Mouse (Mus musculus) c-Kit-negative CD71-positive TER-119-positive erythroid progenitor cells, embryonic 14.5 days (primary cell): ENCODE measurements around the gene Blmh.
"Not testable (repeated sequence)": the region's sequence is repeated elsewhere in the genome, so short reads cannot be mapped to it uniquely, and the experiment has no call there.

Experiments
- DNase-seq: peaks from one replicate; pipeline ENCODE4 v3.0.0-alpha.2; 2013; ENCODE audit warnings: low read depth, low spot score

The Blmh gene

DNA sequence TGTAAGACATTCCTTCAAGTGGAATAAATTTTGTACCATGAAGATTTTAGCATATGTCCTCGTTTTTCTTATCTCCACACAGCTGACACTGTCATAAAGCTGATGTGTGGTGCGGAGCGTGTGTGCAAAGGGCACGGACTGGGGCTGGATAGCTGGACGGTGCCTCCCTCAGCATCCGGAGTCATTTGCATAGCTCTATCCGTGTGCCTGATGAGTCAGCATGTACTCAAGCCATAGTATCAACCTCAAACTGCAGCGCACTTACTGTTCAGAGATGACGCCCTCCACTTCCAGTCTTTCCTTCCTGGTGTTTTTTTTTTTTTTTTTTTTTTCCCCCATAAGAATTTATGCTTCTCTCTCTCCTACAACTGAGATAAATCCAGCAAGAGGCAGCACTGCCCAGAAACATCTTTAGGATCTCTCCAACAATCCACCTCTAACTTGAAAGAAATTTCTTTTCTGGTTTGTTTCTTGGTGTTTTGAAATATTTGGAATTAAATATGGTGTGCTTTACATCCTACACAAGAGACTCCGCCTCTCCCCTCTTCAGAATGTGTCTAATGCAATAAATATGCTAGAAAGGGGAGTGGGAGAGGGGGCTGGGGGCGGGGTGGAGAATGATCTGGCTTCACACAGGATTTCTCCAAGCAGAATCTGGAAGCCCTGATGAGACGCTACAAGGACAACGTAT is 7.9 kb upstream of the Blmh start:
- DNase-seq, result no peak

DNA sequence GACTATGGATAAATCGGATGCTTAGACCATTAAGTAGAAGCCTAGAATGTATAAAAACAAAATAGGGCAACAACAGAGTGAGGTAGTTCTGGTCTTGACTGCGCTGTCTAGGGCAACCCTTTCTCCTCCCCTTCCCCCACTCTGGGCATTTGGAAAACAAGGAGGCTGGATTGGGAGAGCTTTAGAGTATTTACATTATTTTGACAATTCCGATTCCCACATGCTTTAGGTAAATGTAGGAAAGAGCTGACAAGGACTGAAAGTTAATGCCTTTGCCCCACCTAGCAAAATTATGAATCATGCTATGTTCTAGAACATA is 7.4 kb upstream of the Blmh start:
- no peak for DNase-seq

DNA sequence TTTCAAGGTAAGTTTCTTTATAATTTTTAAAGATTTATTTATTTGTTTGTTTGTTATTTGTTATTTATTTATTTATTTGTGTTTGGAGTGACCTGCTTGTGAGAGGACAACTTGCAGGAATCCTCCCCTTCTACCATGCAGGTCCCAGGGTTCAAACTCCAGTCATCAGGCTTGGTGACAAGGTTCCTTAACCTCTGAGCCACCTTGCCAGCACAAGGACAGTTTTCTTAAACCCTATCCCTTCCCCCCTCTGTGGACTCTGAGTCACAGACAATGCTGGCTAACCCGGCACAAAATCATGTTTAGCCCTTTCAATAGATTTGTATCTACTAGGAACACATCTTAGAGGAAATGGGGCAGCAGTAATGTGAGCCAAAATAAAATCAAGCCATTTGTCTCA is 4.0 kb upstream of the Blmh start:
- no peak for DNase-seq

DNA sequence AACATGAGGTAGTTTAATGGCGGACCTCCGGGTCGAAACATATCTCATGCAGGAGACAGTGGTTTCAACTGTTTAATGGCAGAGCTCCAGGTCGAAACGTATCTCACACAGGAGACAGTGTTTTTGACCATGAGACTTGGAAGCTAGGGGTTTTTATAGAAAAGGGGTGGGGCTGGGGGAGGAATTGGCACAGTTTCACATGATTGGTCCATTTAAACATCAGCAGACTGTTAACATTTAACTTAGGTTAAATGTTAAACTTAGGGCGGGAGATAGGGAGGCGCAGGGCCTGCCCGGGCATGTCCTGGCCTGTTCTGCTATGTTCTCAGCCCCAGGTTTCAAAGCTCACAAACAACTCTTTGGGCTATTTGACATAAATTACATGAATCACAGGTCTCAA is 4.0 kb downstream of the Blmh start:
- DNase-seq, result not testable (repeated sequence)

DNA sequence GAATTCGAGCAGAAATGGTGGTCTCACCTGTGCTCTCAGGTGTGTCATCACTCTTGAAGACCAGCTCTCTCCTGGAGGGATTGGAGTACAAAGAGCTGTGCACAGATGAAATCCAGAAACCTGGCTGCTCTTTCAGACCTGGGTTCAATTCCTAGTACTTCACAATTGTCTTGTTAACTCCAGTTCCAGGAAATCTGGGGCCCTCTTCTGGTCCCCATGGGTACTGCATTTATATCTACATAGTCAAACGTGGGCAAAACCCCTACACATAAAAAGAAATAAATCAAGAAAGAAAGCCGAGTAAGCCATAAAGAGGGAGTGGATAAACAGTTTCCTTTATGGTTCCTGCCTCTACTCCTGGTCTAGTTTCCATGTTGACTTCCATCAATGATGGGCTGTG is 8.6 kb downstream of the Blmh start:
- DNase-seq, result no peak

DNA sequence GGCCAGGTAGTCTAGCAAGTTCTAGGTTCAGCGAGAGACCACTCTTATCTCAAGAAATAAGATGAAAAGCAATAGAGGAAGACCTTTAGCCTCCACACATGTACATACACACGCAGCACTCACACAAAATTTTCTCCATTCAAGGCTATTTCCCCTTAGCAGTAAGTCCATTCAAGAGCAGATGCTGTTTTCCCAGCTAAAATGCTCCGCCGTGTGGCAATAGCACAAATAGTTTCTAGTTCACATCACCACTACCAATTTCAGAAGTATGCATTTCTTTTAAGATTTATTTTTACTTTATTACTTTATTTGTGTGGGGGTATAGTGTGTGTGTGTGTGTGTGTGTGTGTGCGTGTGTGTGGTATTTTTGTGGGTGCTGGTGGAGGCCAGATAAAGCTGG is 12.0 kb downstream of the Blmh start:
- no peak for DNase-seq

DNA sequence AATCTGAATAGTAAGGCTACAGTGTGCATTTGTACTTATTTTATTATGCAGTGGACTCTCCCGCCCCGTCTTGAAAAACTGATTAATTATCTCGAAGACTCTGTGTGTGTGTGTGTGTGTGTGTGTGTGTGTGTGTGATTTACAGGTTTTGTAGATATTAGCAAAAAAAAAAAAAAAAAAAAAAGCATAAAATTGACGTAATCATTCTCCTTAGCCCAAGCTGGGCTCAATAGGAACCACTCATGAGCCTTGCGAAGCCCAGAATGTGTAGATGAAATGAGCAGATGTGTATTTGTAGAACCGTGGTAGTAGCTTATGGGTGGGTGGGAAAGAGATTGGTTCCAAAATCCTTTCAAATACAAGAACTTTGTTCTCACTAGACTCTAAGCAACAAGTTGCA is 20.2 kb downstream of the Blmh start:
- DNase-seq, result no peak

DNA sequence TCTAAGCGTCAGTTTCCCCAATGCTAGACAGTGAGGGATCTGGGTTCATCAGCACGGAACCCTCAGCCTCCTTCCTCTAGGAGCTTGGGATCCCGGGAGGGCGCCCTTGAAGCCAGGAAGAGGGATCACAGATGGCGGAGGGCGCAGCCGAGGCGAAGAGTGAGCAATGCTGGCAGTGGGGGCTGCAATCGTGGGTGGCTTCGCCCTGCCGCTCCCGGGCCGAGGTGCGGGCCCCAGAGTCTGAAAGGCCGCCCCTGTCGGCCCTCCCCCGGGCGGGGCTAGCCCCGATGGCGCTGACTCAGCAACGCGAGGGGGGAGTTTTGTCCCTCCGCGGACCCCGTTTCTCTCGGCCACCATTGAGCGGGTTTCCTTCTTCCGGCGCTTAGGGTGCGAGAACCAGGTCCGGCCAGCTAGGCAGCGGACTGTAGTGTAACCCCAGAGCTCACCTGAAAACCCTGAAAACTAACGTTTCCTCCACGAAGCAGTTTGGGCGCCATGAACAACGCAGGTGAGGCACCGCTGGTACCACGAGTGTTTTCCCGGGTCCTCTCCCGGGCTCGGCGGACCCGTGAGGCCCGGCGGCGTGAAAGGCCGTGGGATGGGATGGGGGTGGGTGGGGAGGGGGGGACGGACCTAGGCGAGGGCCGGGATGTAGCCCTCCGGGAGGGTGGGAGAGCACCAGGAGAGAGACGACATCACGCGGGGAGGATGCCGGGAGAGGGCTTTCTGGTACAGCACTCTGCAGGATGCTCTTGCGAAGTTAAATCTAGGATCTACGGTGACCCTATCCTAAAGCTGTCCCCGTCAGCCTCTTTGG is 21.0 kb downstream of the Blmh start:
- peak; percentile 67 for DNase-seq

DNA sequence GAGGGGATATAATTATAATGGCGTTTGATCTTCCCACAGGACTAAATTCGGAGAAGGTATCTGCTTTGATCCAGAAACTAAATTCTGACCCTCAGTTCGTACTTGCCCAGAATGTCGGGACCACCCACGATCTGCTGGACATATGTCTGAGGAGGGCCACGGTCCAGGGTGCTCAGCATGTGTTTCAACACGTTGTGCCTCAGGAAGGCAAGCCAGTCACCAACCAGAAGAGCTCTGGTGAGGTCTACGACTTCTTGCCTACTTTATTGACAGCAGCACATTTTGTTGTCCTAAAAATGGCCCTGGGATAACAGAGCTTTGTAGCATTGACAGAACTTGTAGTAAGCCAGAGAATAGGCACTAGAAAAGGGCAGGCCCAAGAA is 21.6 kb downstream of the Blmh start:
- no peak for DNase-seq

DNA sequence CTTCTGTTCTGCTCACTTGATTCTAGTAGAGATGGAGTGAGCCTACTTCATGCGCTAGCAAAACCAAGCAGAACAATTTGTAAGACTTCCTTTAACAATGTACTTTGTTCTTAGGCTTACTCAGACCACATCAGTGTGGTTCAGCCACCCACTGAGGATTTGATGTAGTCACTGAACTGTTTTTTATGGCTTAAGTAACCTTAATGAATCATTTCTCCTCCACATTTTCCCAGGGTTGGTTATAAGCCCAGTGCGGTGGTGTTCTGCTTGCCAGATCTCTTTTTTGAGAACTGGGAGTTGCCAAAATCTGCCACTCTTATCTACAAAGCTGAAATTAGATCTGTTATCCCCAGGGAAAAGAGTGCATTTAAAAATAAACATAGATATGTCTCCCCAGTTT is 28.9 kb downstream of the Blmh start:
- no peak for DNase-seq

DNA sequence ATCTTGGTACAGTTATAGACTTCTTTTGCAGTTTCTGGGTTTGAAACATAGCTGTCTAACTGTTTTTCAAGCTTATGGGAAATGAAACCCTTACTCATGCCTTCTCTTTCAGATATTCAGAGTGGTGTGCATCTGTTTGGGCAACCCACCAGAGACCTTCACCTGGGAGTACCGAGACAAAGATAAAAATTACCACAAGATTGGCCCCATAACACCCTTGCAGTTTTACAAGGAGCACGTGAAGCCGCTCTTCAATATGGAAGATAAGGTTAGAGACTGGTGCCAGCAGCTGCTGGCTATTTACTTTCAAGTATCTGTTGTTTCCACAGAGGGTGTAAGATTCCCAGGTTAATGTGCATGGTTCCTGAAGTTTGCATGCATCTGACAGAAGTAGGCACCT is 41.1 kb downstream of the Blmh start:
- no peak for DNase-seq

DNA sequence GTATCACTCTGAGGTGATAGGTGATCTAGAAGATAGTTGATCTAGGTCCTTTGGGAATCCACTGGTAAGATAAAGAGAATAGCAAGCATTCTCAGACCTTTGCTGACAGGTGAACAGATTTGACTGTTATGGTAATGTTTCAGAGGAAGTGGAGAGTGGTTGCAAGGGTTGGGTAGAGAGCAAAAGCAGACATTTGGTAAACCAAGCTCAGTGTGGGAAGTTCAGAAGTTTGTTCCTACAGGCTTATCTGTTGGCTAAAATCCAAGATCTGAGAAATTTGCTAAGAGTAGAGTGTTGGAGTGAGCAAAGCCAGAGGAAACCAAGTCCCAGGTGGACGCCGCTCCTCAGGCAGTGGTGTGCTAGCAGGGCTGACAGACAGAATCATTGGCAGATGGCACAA is 45.7 kb downstream of the Blmh start:
- no peak for DNase-seq

DNA sequence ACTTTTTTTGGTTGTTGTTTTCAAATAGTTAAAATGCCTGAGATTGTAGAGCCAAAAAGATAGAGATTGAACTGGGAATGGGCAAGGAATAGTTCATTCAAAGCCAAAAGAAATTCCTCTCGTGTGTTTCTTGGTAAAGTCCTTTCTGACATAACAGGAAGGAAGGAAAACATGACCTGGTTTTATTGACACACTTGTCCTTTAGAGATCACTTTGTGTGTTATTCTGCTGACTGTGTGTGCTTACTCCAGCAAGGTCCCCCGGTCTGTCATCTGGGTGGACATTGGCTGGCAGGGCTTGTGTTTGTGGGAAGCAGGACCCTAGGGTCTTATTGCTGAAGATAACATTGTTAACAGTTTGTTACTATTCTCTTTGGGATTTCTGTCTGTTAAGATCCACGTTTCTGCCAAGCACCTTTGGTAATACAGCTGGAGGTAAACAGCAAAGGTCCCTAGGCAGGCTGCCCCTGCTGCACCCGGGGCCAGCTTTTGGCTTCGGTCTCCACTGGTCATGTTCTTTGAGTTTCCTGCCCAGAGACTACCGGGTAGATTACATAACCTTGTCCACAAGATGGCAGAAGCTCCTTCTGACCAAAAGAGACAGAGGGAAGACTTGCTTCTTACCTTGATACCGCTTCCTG is 50.2 kb downstream of the Blmh start:
- no peak for DNase-seq

DNA sequence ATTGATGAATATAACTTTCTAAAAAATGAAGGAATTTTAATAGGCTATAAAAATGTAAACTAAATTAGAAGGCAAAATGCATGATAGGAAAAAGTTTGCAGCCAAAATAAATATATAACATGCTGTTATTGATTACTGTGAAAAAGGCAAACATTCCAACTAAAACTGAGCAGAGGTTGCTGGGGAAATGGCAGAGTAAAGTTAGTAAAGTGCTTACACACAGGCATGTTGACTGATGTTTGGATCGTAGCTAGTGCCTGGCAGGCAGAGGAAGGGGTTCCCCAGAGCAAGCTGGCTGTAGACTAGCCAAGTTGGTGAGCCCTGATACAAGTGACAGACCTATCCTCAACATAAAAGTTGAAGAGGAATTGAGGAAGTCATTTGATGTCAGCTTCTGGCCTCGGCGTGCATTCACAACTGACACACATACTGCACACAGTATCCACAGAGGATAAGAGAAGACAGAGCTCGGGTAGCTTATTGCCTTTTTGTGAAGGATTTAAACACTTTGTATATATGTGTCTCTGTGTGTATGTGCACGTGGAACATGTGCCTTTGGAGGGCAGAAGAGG is 57.0 kb downstream of the Blmh start:
- no peak for DNase-seq

DNA sequence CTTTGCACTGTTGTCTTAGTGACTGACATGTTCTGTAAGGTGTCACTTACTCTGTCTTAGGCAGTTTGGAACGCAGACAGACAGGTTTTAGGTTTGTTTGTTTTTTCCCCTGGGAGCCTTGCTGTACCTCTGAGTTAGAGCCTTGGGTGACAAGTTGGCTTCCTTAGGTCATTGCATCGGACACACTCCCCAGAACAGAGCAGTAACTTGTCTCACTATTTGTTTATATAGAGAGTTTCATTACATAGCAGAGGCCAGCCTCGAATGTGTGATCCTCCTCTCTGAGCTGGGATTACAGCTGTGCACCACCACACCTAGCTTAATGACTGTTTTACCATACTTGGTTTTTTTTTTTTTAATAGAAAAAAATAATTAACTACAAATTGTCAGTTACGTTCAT is 57.8 kb downstream of the Blmh start:
- DNase-seq, result no peak

DNA sequence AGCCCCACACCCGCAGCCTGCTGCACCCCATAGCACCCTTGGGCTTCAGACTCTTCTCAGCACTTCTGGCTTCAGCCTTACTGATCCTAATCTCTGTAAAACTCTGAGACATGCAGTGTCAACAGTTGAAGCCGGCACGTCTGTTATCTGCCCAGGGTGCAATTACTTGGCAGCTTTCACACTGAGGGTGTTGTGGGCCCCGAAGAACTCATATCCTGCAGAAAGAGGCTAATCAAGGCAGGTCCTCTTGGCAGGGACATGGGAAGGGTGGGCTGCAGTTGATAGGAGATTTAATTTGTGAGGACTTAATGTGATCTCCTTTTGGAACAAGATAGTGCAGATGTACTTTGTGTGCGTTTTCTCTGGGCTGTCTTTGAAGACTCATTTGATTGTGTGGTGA is 59.0 kb downstream of the Blmh start:
- DNase-seq, result no peak

DNA sequence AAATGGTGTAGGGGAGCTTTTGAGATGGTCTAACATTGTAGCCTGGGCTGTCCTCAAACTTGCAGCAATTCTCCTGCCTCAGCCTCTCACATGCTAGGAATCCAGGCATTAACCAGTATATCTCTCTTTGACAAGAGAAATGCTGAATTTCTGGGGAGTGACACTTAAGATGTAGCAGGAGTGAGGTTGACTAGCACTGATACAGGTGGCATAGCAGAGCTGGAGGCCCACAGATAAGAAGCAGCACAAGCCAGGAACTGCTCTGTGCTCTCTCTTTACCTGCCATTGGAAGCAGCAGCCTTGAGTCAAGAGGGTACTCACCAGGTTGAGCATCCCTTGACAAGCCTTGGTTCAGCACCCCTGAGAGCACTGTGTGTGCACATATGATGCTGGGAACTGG is 59.6 kb downstream of the Blmh start:
- DNase-seq, result no peak

DNA sequence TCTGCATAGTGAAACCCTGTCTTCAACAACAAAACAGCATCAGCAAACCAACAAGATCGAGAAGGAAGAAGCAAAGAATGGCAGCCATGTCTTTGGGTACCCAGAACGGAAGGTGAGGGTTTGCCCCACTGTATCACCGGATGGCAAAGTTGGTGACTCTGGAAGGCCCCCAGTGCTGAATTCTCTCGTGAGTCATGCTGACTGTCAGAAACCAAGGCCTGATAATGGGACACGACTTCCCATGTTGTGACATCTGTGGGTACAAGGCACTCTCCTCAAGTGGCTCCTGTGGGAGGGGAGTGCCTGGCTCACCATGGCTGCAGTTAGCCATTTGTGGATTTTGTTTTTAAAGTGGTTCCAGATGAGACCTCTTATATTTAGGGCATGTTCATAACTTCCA is 66.2 kb downstream of the Blmh start:
- DNase-seq, result no peak

DNA sequence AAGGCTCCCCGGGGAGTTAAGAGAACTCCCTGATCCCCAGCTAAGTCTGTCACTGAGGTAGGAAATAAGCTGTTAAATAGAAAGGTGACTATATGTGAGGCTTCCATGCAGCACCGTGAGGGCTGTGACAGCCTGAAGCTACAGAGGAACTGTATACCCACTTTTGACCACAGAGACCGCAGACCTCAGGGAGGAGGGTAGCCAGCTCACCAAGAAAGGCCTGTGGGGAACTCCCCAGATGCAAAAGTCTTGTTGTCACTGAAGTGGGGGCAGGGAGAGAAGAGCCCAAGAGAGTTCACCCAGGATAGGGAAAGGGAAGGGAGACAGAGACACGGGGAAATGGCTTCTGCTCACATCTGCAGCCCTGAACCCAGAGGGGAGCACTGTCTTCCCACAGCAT is 68.3 kb downstream of the Blmh start:
- no peak for DNase-seq

DNA sequence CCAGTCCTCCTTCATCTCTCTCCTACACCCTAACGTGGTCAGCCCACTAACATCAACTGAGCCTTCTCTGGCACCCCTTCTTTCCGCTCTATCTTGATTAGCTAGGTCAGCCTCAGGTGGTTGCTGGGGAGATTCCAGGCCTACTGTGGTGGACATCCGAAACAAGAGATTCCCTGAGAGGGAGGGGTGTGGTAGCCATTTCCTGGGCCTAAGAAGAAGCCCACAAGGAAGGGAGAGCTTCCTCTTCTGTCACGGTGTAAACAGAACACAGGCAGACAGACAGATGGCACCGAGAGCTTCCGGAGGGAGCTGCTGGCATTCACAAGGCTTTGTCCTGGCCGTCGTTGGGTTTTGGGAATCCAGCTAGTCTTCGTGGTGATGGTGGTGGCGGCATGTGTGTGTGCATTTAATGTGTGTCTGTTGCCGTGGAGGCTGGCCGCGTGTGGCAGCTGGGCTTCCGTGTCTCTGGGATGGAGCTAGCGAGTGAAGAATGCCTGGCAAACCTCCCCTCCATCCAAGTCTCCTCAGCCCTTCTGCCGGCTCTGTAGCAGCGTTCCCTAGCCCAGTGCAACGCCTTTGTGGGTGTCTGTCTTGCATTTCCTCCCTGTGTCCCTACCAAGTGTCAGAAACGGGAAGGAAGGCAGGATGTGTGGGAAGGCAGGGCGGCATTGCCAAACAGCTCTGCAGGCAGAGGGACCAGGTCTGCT is 71.5 kb downstream of the Blmh start:
- no peak for DNase-seq

DNA sequence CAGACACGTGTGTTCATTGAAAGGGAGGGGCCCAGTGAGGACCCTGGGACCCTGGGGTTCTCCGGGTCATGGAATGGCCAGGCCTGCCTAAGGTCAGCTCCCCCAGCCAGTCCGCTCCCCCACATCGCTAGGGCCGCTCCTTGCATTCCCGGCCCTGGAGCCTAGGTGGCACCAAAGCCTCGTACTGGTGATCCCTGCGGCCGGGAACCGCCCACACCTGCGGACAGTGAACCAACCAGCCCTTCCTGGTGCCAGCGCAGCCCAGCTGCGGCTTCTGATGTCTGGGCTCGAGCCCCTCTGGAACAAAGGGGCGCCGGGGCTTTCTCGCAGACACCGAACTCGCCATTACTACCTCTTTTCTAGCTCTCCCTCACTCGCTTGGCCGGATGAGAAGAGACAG is 72.7 kb downstream of the Blmh start:
- no peak for DNase-seq
